Mouse (Mus musculus) frontal cortex, adult 2 months (tissue): ENCODE results near the gene Hoga1. TPM values are rescaled to one million over a fixed set of nuclear protein-coding genes. Genes with fewer than 3 reads are reported as not detected.

ENCODE experiments used
- DNase-seq, 2 experiments: peaks; one replicate each; pipeline ENCODE4 v3.0.0; 2022; ENCODE audit warnings: low spot score in 1 of 2; ENCODE audit errors: extremely low spot score in 1 of 2
- polyA plus RNA-seq: library from polyadenylated mRNA; depleted of rRNA; stranded (reverse); fragments of >200 nt; gene quantifications from 2 replicates; pipeline ENCODE4 v1.2.3, GENCODE M21; 2012; rRNA removed

Hoga1 gene
- polyA plus RNA-seq, 1 experiment: 2.0 TPM

- DNase-seq: no peak
Measured at GRCm38 (mm10) chr19:42118142-42118541, 72.7 kb downstream of the Hoga1 start.

DNA sequence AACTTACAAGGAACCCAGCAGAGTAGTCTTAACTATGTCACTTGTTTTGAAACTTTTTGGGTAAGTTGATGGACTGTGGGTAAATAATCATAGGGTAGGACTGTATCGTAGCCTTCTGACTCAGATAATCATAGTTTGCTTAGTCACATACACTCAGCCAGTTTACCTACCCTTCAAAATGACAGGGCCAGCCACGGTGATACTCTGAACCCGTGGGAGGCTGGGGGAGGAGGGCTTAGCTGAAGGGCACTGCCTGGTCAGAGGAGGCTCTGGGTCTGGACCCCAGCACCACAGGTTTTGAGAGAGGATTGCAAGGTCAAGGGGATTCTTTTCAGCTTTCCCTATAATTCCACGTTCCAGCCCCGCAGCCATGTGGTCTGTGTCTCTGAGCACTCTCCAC, 73.2 kb downstream of the Hoga1 start:
- DNase-seq: no peak

- DNase-seq: no peak
Measured at GRCm38 (mm10) chr19:42120451-42120850, 75.0 kb downstream of the Hoga1 start.

Other genes with a start within 250 kb of the Hoga1 start
- gene Arhgap19, start 243.6 kb upstream of the Hoga1 start, polyA plus RNA-seq: 3.5 and 3.8 TPM in 2 replicates
- gene Frat1, start 215.6 kb upstream of the Hoga1 start, polyA plus RNA-seq: 10.8 and 11.1 TPM in 2 replicates
- 7.5 and 8.3 TPM in 2 replicates for gene Frat2, start 197.5 kb upstream of the Hoga1 start, polyA plus RNA-seq
- gene Rrp12, start 149.4 kb upstream of the Hoga1 start, polyA plus RNA-seq: 17.0 and 19.0 TPM in 2 replicates
- 727 and 788 TPM in 2 replicates for gene Pgam1, start 133.7 kb upstream of the Hoga1 start, polyA plus RNA-seq
- 25.1 and 28.0 TPM in 2 replicates for gene Exosc1, start 112.2 kb upstream of the Hoga1 start, polyA plus RNA-seq
- gene Zdhhc16, start 112.1 kb upstream of the Hoga1 start, polyA plus RNA-seq: 65.3 and 66.1 TPM in 2 replicates
- 56.3 and 61.7 TPM in 2 replicates for gene Mms19, start 64.5 kb upstream of the Hoga1 start, polyA plus RNA-seq
- 21.6 and 21.9 TPM in 2 replicates for gene Ubtd1, start 63.8 kb upstream of the Hoga1 start, polyA plus RNA-seq
- 0.16 and 0.55 TPM in 2 replicates for gene Ankrd2, start 9.6 kb upstream of the Hoga1 start, polyA plus RNA-seq
- gene 4933411K16Rik, start 6.6 kb downstream of the Hoga1 start, polyA plus RNA-seq: 0.08 and 0.14 TPM in 2 replicates
- 87.9 and 94.1 TPM in 2 replicates for gene Morn4, start 40.7 kb downstream of the Hoga1 start, polyA plus RNA-seq
- gene Pi4k2a, start 44.9 kb downstream of the Hoga1 start, polyA plus RNA-seq: 46.8 and 51.4 TPM in 2 replicates
- gene Avpi1, start 83.4 kb downstream of the Hoga1 start, polyA plus RNA-seq: 31.3 and 38.3 TPM in 2 replicates
- gene Marveld1, start 101.8 kb downstream of the Hoga1 start, polyA plus RNA-seq: 14.4 and 17.2 TPM in 2 replicates
- 99.8 and 113 TPM in 2 replicates for gene Zfyve27, start 118.3 kb downstream of the Hoga1 start, polyA plus RNA-seq
- 3.6 and 5.9 TPM in 2 replicates for gene Sfrp5, start 156.6 kb downstream of the Hoga1 start, polyA plus RNA-seq
- 98.3 and 99.6 TPM in 2 replicates for gene Golga7b, start 202.0 kb downstream of the Hoga1 start, polyA plus RNA-seq